Mouse (Mus musculus) layer of hippocampus, adult 18-20 months (tissue): ENCODE results near the gene Plk1. TPM values are rescaled to one million over a fixed set of nuclear protein-coding genes. Genes with fewer than 3 reads are reported as not detected.

Source experiments
- DNase-seq, 2 experiments: peaks; one replicate each; pipeline ENCODE4 v3.0.0; 2022; ENCODE audit warnings: low spot score in 2 of 2
- total RNA-seq, 2 experiments: library from RNA; stranded (reverse); gene quantifications; 2 replicates each; pipeline ENCODE4 v1.2.3; 2021

The Plk1 gene
- total RNA-seq, 2 experiments from 2014 or later: 1.4 to 1.9 TPM

- DNase-seq: no peak
These were observed 31.9 kb downstream of the Plk1 start for GRCm38 (mm10) chr7:122191097-122191496.

- no peak for DNase-seq
These were observed 34.7 kb downstream of the Plk1 start for GRCm38 (mm10) chr7:122193919-122194318.

GRCm38 (mm10) chr7:122196771-122197170 lies 37.5 kb downstream of the Plk1 start:
- DNase-seq: no peak

- peak in 1 of 2 experiments; percentile 72 for DNase-seq
These were observed 38.1 kb downstream of the Plk1 start for GRCm38 (mm10) chr7:122197306-122197705.

GRCm38 (mm10) chr7:122199296-122199695 lies 40.1 kb downstream of the Plk1 start:
- DNase-seq: peak; percentile 5 to 54

GRCm38 (mm10) chr7:122203936-122204335 lies 44.7 kb downstream of the Plk1 start:
- no peak for DNase-seq

GRCm38 (mm10) chr7:122206121-122206520 lies 46.9 kb downstream of the Plk1 start:
- no peak for DNase-seq

GRCm38 (mm10) chr7:122208276-122209021 lies 49.2 kb downstream of the Plk1 start:
- DNase-seq: no peak

GRCm38 (mm10) chr7:122219315-122219801 lies 60.1 kb downstream of the Plk1 start, which contains the start of gene Chp2:
Gene Chp2, plus strand, starts transcription at chr7:122219496.
- no peak for DNase-seq

Other genes with a start within 250 kb of the Plk1 start
- 10 to 100 TPM; 41.5 to 46.0 TPM for gene Cog7, start 177.7 kb upstream of the Plk1 start, total RNA-seq
- gene Gga2, start 138.2 kb upstream of the Plk1 start, total RNA-seq: 10 to 100 TPM; 29.0 to 30.3 TPM
- gene Ubfd1, start 92.3 kb upstream of the Plk1 start, total RNA-seq: 10 to 100 TPM; 55.0 to 60.1 TPM
- gene Ears2, start 92.2 kb upstream of the Plk1 start, total RNA-seq: 1 to 10 TPM; 9.5 to 9.9 TPM
- gene Ndufab1, start 57.6 kb upstream of the Plk1 start, total RNA-seq: 100 to 1,000 TPM; 305 to 306 TPM
- gene Palb2, start 26.5 kb upstream of the Plk1 start, total RNA-seq: 1 to 10 TPM; 1.1 to 1.9 TPM
- gene Dctn5, start 26.4 kb upstream of the Plk1 start, total RNA-seq: 100 to 1,000 TPM; 104 TPM
- gene Ern2, start 26.8 kb downstream of the Plk1 start, total RNA-seq: 1 to 10 TPM in 1 of 2 experiments, under 1 TPM in 1; 0.36 to 1.1 TPM
- gene Chp2, start 60.1 kb downstream of the Plk1 start, total RNA-seq: 1 to 10 TPM; 3.3 to 3.7 TPM
- 100 to 1,000 TPM; 741 to 778 TPM for gene Prkcb, start 129.3 kb downstream of the Plk1 start, total RNA-seq